Mouse (Mus musculus): ENCODE measurements around the gene Gm20696.

Gm20696 gene

DNA sequence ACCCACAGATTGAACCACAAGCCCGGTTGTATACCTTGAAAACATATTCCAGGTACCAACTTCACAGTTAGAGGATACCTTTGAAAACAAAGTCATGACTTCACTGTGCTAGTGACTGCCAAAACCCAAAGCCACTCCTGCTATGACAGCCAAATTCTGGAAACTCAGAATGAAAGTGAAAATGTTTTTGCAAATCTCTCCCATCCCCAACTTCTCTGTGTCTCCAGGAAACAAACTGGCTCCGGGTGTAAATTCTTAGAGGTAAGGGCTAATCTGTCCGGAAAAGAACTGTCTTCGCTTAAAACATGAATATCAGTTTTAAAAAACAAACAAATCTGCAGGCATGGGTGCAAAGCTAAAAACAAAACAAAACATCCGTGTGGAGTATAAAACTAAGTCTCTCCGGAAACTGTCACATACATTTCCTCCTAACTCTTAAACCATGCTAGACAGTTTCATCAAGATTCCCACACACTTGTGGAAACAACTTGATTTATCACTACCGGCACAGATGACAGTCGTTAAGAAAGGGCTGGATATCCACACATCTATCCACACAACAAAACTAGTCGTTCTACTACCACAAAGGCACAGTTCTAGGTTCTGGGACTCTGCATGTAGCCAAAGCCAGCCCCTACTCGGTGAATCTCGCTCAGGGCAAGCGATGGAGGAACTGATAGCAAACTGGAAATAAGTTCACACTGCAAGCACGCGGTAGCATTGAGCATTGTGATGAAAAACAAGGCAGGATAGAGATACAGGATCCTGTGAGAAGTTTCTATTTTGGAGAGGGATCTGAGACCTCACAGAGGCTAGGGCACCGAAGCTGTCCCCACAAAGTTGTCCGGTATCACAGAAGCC, 910 bp downstream of the Gm20696 start:
- no peak for DNase-seq (ENCODE audit: low read depth, low spot score)

DNA sequence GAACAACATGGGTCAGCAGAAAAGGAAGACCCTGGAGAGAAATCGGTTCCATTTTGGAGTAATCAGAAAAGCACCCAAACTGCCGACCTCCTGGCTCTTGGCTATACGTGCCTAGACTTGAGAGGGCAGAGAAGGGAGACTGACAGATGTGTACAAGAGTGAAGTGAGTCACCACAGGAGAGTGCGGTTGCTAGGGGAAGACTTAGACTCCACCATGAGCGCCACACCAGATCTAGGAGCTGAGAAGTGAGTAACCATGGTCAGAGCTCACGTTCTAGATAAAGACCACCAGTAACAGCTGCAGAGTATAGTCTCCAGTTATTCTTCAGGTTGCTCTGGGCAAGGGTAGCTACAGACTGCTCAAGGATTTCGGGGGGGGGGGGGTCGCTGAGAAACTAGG, 3.4 kb downstream of the Gm20696 start:
- DNase-seq (ENCODE audit: low read depth, low spot score): no peak

DNA sequence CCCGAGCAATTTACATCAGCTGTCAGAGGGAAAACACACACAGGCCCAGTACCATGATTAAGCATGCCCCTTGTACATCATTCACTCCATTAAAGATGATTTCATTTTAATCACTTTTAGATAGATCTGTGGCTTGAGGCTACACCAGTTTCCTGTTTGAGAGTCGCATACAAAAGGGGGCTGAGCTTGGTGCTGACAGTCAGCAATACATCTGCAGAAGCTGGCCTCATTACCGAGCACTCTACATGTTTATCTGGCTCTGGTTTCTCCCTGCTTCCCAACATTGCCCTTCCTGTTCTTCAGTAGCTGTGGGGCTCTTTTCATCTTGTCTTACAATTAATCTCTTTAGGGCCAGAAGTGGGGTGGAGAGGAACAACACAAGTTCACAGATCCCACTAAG, 6.2 kb downstream of the Gm20696 start:
- DNase-seq (ENCODE audit: low read depth, low spot score): no peak

DNA sequence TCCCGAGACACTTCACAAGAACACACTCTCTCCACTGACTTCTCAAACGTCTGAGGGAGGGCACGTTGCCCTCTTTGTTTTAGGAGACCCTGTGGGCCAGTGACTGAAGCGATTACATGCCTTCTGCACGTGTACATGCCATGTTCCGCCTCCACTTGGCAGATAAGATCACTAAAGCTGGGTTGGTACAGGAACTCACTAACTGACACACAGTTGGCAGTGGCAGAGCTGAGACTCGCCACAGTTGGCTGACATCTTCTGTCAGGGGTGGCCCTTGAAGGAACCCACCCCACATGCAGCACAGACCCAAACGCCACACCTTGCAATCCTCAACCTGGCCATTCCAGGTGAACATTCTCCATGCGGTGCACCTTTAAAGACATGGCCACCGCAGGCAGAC, 8.0 kb downstream of the Gm20696 start:
- no peak for DNase-seq (ENCODE audit: low read depth, low spot score)

DNA sequence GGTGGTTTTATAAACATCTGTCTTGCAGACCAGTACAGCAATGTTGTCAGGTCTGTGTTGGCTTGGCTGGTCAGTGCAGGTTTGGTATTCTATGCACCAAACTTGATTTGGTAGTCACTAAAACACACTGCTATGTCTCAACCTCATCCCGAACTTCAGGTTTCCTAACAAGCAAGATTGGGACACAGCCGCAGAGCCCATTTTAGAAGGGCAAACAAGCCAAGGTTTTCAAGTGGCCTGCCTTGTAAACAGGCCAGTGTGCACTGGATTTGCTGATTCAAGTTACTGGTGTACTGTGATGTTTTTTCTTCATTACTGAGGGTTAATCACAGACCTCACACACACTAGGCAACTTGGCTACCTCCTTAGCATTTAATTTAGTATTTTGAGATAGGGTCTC, 10.5 kb downstream of the Gm20696 start:
- no peak for DNase-seq (ENCODE audit: low read depth, low spot score)

DNA sequence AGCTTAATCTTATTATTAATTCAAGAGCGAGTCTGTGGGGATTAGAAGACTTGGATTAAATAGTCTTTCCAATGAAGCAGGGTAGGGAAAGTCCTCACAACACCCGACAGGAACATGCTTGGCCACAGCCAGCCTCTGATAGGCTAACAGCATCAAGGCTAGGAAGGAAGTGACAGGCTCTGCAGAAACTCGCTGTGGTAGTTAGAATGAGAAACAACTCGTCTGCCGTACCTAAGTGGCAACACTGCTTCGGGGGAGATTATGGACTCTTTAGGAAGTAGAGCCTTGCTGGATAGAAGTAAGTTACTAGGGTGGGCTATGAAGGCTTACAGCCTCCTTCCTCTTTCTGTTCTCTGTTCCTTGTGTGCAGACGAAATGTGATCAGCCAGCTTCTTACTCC, 11.1 kb downstream of the Gm20696 start:
- no peak for DNase-seq (ENCODE audit: low read depth, low spot score)

DNA sequence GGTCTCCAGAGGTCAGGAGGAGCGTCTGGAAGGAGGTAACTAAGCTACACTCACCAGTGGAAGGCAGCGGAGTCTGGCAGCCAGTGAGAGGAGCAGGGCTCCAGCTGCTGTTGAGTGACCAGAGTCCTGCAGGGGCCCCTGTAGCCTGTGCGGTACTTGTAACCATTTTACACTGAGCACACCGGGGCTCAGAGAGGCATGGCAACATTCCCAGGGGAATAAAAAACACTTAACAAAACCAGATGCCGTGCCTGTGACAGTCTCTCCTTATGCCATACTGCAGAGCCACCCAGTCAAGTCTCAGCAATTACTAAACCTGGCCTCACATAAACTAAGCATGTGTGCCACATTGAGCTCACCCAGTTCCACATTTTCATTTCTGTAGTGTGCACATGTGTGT, 12.3 kb downstream of the Gm20696 start:
- DNase-seq (ENCODE audit: low read depth, low spot score): no peak

DNA sequence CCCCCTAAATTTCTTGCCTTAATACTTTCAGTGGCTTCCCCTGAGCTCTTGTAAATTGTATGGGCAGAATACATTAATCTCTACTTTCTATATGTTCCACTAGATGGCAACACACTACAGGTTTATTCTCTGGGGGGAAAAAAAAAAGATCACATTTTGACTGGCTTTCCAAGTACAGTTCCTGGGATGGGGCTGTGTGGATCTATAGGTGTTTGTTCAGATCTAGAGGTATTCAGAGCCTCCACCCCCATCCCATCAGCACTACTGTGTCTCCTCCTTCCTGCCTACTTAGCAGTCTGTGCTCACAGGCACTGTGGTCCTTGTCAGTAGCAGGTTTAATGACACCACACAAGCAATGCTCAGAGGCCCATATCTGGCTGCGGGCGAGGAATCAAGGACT, 14.3 kb downstream of the Gm20696 start:
- DNase-seq (ENCODE audit: low read depth, low spot score): no peak

DNA sequence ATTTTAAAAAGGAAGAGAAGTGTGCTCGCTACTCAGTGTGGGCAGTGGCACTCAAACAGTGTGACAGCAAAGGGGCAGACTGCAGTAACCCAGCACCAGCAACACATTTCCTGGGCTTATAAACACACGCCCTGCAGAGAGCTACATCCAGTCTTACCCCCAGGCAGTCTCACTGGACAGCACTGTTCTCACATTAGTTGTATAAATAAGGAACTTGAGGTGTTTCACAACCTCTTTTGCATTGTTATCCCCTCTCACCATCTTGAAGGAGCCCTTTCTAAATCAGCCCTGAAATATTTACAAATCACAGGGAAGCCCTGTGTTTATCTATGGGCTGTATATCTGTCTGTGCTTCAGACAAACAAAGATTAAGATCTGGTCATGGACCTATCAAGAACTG, 17.3 kb downstream of the Gm20696 start:
- DNase-seq (ENCODE audit: low read depth, low spot score): no peak

DNA sequence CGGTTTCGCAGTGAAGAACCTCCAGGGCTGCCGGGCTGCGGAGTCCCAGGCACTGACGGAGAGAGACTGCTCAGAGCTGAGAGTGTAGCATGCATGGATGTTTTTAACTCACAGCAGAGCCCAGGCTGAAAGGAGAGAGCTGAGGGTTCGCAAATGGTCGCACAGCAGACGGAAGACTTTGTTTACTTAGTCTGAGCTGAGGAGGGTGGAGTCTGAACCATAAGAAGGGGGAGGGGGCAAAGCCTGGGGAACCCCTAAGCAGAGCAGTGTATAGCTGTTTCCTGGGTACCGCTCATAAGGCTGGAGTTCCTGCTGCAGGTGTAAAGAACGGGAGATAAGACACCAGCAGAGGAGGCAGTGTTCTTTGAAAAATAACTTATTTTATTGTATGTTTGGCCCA, 20.3 kb downstream of the Gm20696 start:
- DNase-seq (ENCODE audit: low read depth, low spot score): no peak

DNA sequence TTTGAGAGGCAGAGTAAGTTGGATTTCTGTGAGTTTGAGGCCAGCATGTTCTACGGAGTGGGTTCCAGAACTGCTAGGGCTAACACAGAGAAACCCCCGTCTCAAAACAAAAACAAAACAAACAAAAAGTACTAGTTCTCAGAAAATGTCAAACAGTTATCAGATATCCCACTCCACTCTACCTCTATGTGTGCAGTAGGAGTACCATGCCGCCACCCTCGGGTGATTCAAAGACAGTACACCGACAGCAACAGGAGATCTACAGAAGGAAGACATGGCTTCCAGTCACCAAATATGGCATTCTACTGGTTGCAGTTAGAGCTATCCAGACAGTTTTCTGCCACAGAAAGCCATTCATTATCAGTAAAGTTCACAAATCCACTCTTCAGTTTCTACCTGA, 21.7 kb downstream of the Gm20696 start:
- DNase-seq (ENCODE audit: low read depth, low spot score): no peak

DNA sequence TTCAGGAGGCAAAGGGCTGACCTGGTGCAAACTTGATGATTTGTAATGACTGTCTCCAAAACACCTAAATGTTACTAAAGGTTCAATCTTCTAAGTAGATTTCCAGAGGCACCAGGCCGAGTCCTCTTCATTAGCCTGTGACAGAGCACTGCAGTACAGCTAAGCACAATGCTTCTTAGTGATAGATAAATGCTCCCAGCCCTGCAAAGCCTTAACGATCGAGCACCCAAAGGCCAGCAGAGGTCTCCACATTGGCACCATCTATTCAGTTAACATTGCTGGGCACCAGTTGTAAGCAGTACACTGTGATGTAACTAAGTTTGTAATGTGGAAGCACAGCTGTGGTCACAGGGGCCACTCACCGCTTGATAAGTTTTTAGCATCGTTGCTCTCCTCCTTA, 22.2 kb downstream of the Gm20696 start:
- DNase-seq (ENCODE audit: low read depth, low spot score): no peak

DNA sequence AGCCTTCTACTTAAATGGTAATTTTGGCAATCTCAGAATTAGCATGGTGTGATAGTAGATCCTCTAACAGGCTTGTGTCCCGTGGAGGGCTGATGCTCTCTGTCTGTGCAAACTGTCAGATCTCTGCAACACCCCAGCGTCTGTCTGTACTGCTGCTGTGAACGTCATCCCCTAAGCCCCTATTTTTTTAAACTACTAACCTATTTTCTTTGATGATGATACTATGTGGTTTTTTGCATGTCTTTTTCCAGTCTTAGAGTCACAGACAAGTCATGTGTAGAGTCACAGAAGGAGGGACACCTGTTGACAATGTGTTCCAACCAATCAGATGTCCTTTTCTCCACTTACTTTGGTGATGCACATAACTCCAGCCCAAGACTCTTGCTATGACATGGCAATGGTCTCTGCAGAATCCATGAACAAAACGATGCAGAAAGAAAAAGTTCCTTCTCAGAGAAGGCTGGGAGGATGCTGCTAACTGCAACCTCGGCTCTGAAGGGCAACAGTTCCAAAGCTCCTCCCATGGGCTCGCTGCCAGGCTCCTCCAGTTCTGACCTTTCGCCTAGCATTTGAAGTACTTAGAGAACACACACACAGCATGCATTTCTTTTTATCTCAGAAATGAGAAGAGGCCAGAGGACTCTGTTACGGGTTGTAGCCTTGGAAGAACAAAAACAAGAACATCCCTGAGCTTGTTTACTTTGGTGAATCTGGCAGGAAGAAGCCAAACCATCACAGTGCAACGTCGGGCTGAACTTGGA, 23.0 kb downstream of the Gm20696 start:
- no peak for DNase-seq (ENCODE audit: low read depth, low spot score)

DNA sequence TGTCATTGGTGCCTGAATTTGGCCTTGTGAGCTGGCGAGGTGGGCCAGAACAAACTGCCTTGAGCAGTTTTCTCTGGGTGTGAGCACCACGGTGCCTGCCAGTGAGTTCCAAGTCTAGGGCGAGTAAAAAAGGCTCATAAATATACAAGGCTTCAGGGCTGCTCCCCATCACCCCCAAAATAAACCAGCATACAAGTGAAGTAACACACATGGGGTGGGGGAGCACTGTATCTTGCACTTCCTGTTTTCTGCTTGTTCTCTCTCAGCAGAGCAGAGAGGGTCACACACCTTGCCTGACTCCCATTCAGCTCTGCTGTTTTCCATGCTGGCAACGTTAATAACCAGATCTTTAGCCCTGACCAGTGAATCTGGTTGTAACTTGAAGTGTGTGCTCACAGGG, 29.1 kb downstream of the Gm20696 start:
- no peak for DNase-seq (ENCODE audit: low read depth, low spot score)

DNA sequence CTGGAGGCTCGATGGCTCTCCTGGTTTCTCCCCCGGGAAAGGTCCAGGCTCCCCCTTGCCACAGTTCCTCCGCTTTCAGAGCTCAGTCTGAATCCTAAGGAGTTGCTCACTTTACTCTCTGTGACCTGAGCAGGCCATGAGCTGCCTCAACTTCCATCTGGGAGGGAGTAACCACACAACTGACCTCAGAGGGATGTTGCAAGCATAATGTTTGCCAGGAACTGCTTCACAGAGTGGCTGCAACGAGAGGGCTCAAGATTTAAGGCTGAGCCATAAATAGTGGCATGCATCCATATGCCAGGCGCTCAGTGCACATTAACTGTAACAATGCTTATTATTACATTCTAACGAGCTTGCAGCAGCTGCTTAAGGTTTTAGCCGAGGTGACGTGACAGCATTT, 29.8 kb downstream of the Gm20696 start:
- DNase-seq (ENCODE audit: low read depth, low spot score): no peak

DNA sequence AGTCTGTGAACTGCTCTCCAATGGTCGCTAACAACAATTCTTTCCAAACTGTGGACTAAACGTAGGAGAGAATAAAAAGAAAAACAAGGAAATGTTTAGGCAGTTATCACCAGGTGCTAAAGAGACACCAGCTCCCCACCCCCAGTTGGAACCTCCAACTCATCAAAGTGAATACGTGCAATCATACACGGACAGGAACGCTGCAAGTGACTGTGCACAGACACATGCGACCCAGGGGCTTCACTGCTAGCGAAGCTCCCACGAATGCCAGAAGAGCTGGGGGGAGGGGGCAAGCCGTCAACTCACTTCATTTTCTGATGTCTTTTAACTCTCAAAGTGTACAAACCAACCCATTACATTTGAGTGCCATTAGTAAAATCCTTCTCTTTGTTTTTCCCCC, 30.5 kb downstream of the Gm20696 start:
- no peak for DNase-seq (ENCODE audit: low read depth, low spot score)

DNA sequence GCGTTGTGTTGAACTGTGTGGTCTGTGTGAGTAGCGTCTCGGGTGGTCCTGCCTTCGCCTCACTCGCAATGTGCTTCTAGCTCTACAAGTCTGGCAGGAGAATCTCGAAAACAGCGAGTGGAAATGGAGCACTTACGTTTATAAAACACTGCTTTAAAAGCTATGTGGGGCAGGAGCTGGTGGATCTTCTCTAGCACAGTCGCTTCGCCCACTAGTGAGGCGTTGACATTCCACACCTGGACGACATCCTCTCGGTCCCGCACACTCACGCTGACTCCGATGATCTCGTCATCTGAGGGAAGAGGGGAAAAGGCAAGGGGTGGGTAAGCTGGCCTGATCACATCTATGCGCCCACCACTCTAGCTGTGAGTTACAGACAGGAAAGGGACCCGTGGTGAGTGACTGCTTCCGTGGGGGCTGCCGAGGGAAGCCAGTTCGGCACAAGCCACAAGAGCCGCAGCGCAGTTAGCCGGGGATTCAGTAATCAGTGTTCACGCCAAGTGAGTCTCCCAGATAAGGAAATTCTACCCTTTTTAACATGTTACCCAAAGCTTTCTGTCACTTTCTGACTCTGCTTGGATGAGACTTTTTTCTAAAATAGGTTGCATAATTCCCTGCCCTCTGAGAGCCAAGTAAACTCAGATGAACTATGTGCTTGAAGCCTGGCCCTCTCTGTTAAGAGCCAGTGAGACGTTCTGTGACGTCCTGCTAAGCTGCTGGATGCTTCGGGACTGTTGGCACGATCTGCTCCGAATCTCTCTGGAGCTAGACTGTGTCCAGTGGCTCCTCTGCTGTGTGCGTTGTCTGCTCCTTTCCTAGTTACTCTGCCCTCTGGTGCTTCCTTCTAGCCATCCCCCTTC, 34.2 kb downstream of the Gm20696 start:
- DNase-seq (ENCODE audit: low read depth, low spot score): no peak

DNA sequence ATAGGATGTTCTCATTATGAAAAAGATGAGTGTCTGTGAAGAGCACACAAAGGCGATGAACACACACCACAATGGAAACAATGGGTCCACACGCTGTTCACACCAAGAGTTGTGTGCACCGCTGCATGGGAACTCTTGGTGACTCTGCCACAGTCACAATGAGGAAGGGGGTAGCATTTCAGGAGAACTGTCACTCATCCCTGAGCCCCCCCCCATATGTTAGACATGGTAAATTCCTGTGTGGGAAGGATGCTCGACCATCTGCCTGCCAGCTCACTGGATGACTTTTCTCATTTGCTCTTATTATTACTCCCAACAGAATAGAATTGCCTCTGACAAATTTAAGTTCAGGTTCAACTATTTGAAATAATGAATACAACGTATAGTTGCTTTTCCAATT, 35.0 kb downstream of the Gm20696 start:
- no peak for DNase-seq (ENCODE audit: low read depth, low spot score)

DNA sequence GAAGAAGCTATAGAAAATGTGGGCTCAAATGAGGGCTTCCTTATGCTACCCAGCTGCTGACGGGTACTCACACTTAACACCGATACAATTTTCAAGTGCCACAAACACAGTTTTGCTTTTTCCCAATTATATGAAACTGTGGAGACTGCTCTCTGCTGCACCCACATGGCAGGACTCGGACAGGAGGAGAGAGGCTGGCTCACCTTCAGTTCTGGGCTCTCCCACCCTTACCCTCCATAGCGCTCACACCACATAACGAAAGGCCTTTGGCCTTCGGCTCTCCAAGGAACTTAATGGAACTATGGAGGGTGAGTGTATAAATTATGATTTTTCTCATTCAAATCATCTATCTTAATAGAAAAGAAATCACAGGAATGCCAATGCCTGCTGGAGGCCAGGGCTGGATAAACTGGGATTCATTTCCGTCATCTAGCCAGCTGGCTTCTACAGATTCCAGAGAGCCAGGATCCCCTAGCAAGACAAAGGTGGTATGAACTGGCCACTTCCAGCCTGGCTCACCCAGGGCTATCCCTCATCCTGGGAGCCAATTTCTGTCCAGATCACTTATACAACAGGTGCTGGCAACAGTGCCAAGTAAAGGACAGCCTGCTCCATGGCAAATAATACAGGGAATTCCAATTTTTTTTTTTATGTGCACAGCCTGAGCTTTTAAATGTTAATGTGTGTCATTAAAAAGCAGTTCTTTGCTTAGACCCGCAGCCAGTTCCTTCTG, 36.7 kb downstream of the Gm20696 start:
- no peak for DNase-seq (ENCODE audit: low read depth, low spot score)

DNA sequence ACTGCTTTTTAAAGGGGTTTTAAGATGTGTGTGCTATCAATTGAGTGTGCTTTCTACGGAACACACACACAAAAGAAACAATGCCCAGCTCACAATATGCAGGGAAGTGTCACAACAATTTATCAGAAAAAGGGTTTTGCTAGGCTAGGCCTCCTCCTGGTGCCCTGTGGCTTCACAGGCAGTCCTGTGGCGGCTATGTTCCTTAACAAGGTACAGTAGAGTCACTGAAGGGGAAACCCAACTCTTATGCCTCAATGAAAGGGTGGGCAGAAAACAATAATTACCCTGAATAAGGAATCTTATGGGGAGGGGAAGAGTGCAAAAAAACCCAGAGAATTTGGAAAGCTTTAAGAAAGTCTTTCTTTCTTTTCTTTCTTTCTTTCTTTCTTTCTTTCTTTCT, 40.2 kb downstream of the Gm20696 start:
- DNase-seq (ENCODE audit: low read depth, low spot score): no peak

DNA sequence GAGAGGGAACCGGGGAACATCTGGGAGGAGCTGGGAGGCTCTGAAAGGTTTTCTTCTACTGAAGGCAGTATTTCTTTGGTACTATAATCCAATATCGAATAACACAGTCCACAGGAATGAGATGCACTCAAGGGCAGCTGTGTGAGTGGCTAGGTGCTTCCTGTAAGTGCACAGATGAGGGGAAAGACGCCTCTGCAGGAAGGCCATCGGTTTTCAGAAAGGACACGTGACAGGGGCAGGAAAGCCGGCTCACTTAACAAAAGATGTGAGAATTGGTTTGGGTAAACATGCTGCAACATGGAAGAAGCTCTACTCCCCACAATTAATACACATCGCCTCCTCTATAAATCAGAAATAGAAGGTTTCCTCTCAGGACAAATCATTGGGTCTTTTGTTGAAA, 40.8 kb downstream of the Gm20696 start:
- DNase-seq (ENCODE audit: low read depth, low spot score): no peak

DNA sequence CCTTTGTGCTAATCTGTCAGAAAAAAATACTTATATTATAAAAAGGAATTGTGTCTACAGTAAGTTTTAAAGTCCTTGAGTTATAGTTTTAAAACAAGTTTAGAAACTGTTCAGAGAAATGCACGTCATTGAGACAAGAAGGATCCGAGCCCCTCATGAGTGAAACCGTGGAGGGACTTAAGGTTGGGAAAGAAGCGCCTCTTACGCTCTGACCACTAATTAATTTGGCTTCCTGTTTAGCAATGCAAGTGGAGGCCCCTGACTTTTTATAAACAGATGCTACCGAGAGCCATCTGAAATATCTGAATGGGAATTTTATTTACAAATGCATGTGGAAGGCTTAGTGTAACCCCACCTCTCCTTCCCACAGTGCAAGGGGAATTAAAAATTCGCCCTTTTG, 41.3 kb downstream of the Gm20696 start:
- no peak for DNase-seq (ENCODE audit: low read depth, low spot score)

Measured in embryo, embryonic 11.5 days (tissue).